Mouse (Mus musculus) macrophage (primary cell): ENCODE results near the gene Gm11214. TPM values are rescaled to one million over a fixed set of nuclear protein-coding genes. Genes with fewer than 3 reads are reported as not detected.

Source experiments
- H3K27ac ChIP-seq: fragments of 350-480 bp; formaldehyde crosslinking; 2 replicates; pipeline ENCODE4 v1.9.0; 2021
- H3K36me3 ChIP-seq: fragments of 350-480 bp; formaldehyde crosslinking; 2 replicates; pipeline ENCODE4 v1.9.0; 2021; ENCODE audit errors: inconsistent target
- H3K4me3 ChIP-seq: fragments of 350-480 bp; formaldehyde crosslinking; 2 replicates; pipeline ENCODE4 v1.9.0; 2021; ENCODE audit errors: inconsistent target
- H3K79me2 ChIP-seq: fragments of 350-480 bp; formaldehyde crosslinking; 2 replicates; pipeline ENCODE4 v1.9.0; 2021; ENCODE audit errors: inconsistent target
- WGBS: methylation state at CpG from one replicate; pipeline ENCODE4 v1.1.7; 2026; ENCODE audit warnings: inconsistent platforms; ENCODE audit not compliant: missing documents; 5-methylcytosine and 5-hydroxymethylcytosine counted together
- polyA plus RNA-seq: library from polyadenylated mRNA; stranded (reverse); fragments of 250-400 nt; gene quantifications from 3 replicates; pipeline ENCODE4 v1.2.4, GENCODE M21; 2018; ENCODE audit warnings: inconsistent platforms

Gene Gm11214
- polyA plus RNA-seq, 1 experiment from 2014 or later, result not detected

DNA sequence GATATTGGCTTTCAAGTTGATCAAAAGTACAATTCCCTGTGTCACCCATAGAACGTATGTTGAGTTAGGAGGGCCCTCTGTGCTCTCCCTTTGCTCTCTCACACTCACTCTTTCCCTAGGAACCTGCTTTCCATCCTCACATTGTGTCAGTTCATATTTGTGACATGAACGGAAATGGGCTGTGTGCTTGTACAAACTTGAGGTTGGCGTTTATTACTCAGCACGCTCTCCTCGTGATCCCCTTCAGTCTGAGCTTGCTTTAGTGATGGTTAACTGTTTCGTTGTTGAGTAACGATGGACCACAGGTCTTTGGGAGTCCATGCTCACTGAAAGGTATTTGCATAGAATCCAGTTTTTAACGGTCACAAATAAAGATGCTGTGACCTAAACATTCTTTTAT, 36.1 kb downstream of the Gm11214 start:
- no peaks in the 10 kb centered on the region for H3K79me2 ChIP-seq
- WGBS, result 41% methylated on average over 8 of the region's 8 CpGs
- no peak overlapping the region for H3K27ac ChIP-seq
- H3K36me3 ChIP-seq, result no peaks in the 10 kb centered on the region
- no peak overlapping the region for H3K4me3 ChIP-seq

DNA sequence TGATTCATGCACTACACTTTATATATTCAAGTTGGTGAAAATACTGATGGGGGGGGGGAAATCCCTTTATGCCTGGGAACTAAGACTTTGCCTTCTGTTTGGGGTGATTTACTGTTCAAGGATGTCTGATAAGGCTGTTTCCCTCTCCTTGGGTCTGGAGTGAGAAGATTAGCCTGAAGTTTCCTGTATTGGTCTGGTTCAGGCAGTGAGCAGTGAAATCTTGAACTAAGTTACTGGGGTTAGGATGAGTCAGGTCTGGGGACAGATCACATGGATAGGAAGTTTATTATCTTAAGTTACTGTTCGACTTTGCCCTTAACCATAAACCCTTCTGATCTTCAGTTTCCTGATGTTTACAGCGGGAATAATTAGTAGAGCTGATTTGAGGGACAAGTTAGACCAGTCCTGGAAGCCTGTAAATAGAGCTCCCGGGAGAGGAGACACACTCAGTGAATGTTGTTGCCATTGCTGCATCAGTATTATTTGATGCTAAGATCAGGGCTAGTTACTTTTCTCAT, 37.6 kb downstream of the Gm11214 start:
- Histone ChIP-seq H3K36me3 (no peaks in the 10 kb centered on the region), H3K27ac (no peak overlapping the region), H3K4me3 (no peak overlapping the region), H3K79me2 (no peaks in the 10 kb centered on the region)
- WGBS, result 21% methylated on average over 3 of the region's 3 CpGs

DNA sequence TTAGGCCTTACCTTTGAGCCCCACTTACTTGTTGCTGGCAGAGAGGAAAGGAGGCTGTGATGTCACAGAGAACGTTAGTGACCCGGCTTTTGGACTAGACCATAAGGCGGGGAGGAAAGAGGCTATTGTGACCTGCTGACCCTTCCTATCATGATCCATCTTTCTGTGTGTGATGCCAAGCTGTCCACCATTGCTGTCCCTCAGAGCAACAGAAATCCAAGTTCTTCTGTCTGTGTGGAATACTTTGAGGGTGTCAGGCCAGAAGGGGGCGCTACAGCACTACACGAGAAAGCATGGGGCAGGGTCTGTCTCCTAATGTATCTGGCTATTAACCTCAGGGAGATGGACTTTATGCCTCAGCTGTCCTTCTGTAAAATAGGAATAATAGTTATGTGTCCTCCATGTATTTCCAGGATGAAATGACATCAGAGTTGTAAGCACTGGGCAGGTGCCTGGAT, 40.8 kb downstream of the Gm11214 start, which contains the start of gene Tex48:
TSS of gene Tex48 (minus strand) at position 51 of the 458 bp plus-strand sequence.
- H3K36me3 ChIP-seq, result no peaks in the 10 kb centered on the region
- no peak within 1 kb of the TSS for H3K27ac ChIP-seq
- 43% methylated on average over 5 of the region's 5 CpGs for WGBS
- no peaks in the 10 kb centered on the region for H3K79me2 ChIP-seq
- H3K4me3 ChIP-seq, result no peak within 1 kb of the TSS

DNA sequence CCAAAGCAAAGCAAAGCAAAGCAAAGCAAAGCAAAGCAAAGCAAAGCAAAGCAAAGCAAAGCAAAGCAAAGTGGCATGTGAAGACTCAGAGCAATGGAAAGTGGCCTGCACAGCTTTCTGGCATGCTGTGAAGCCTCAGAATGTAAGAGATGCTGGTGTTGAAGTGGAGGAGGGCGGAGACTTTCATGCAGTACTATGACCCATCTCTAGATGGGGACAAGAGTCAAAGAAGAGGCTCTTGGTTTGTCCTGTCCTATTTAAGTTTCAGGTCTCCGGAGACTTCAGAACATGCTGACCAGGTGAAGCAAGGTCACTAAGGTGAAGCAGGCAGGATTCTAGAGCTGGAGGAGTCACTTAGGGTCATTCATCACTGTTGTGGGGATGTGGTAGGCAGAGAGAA, 41.3 kb downstream of the Gm11214 start:
- no peak overlapping the region for H3K4me3 ChIP-seq
- no peak overlapping the region for H3K27ac ChIP-seq
- WGBS, result 71% methylated on average over 2 of the region's 2 CpGs
- H3K79me2 ChIP-seq, result no peaks in the 10 kb centered on the region
- H3K36me3 ChIP-seq, result no peaks in the 10 kb centered on the region

Other genes starting within 250 kb of the Gm11214 start
- 0.07 to 0.50 TPM (median 0.48 TPM) in 3 replicates for gene Whrn, start 167.4 kb downstream of the Gm11214 start, polyA plus RNA-seq
- 355 to 475 TPM (median 452 TPM) in 3 replicates for gene Atp6v1g1, start 118.6 kb downstream of the Gm11214 start, polyA plus RNA-seq
- gene Tmem268, start 104.6 kb downstream of the Gm11214 start, polyA plus RNA-seq, result 19.7 to 29.5 TPM (median 23.1 TPM) in 3 replicates
- not detected in 3 replicates for gene Gm11213, start 58.1 kb downstream of the Gm11214 start, polyA plus RNA-seq
- not detected in 3 replicates for gene Tex48, start 41.0 kb downstream of the Gm11214 start, polyA plus RNA-seq
- gene Tnfsf15, start 81.7 kb upstream of the Gm11214 start, polyA plus RNA-seq, result 0.41 to 2.6 TPM (median 0.95 TPM) in 3 replicates
- gene Tnfsf8, start 198.0 kb upstream of the Gm11214 start, polyA plus RNA-seq, result 0.53 to 2.3 TPM (median 0.56 TPM) in 3 replicates